Mouse (Mus musculus) cerebellum, postnatal 14 days (tissue): Measurements from ENCODE around the gene Acnat2.
"Not testable (repeated sequence)": the region's sequence is repeated elsewhere in the genome, so short reads cannot be mapped to it uniquely, and the experiment has no call there.

Source experiments
- DNase-seq, 2 experiments: peaks; one replicate each; pipeline ENCODE4 v3.0.0; 2021; ENCODE audit warnings: mixed read lengths in 2 of 2

Acnat2 gene

GRCm38 (mm10) chr4:49407957-49408356 is at the start of gene Acnat2:
TSS of gene Acnat2 (minus strand) at chr4:49408151.
- DNase-seq = not testable (repeated sequence)

GRCm38 (mm10) chr4:49456171-49456570 is 48.2 kb upstream of the Acnat2 start:
- no peak for DNase-seq

GRCm38 (mm10) chr4:49451848-49452551 is 44.0 kb upstream of the Acnat2 start:
- no peak for DNase-seq

- not testable (repeated sequence) for DNase-seq
Measured at GRCm38 (mm10) chr4:49451133-49451847, 43.3 kb upstream of the Acnat2 start.

- DNase-seq = not testable (repeated sequence)
Measured at GRCm38 (mm10) chr4:49436968-49437367, 29.0 kb upstream of the Acnat2 start.

GRCm38 (mm10) chr4:49410151-49410550 is 2.2 kb upstream of the Acnat2 start:
- DNase-seq = not testable (repeated sequence)

- no peak for DNase-seq
Measured at GRCm38 (mm10) chr4:49386873-49387272, 21.1 kb downstream of the Acnat2 start.

GRCm38 (mm10) chr4:49383576-49384318 is 24.2 kb downstream of the Acnat2 start:
- not testable (repeated sequence) for DNase-seq

GRCm38 (mm10) chr4:49368046-49368445 is 39.9 kb downstream of the Acnat2 start:
- DNase-seq = not testable (repeated sequence)

GRCm38 (mm10) chr4:49357097-49357496 is 50.9 kb downstream of the Acnat2 start:
- no peak for DNase-seq

- DNase-seq = no peak
Measured at GRCm38 (mm10) chr4:49350470-49350869, 57.5 kb downstream of the Acnat2 start.

- DNase-seq = no peak
Measured at GRCm38 (mm10) chr4:49348677-49349076, 59.3 kb downstream of the Acnat2 start.

- not testable (repeated sequence) for DNase-seq
Measured at GRCm38 (mm10) chr4:49348001-49348400, 60.0 kb downstream of the Acnat2 start.

- not testable (repeated sequence) for DNase-seq
Measured at GRCm38 (mm10) chr4:49340091-49340490, 67.9 kb downstream of the Acnat2 start.

GRCm38 (mm10) chr4:49337949-49338348 is 70.0 kb downstream of the Acnat2 start:
- DNase-seq = not testable (repeated sequence)
